Mouse (Mus musculus) inflammation-experienced regulatory T-cells, adult 16 weeks (primary cell): ENCODE results near the gene Ncan. TPM values are rescaled to one million over a fixed set of nuclear protein-coding genes. Genes with fewer than 3 reads are reported as not detected.

Experiments used
- polyA plus RNA-seq: library from polyadenylated mRNA; unstranded; fragments of 100-300 nt; shearing (Covaris generic); gene quantifications from one replicate; pipeline ENCODE4 v1.2.1, GENCODE M21; 2017

Ncan gene
- not detected for polyA plus RNA-seq

GRCm38 (mm10) chr8:70120667-70121066 lies at the start of gene Ncan:
Gene Ncan (minus strand): TSS chr8:70120873.

GRCm38 (mm10) chr8:70139026-70139857 lies 18.6 kb upstream of the Ncan start, which contains the start of the genes Rfxank, Borcs8 and Mef2b:
Gene Rfxank (minus strand): TSS chr8:70139154.
Gene Borcs8 (plus strand): TSS chr8:70139499.
Gene Mef2b (plus strand): TSS chr8:70139711.

GRCm38 (mm10) chr8:70131166-70131883 lies 10.7 kb upstream of the Ncan start, which contains the start of gene Nr2c2ap:
Gene Nr2c2ap (plus strand): TSS chr8:70131333.

GRCm38 (mm10) chr8:70083285-70083684 lies 37.4 kb downstream of the Ncan start, which contains the start of gene Hapln4:
Gene Hapln4 (plus strand): TSS chr8:70083457.

DNA sequence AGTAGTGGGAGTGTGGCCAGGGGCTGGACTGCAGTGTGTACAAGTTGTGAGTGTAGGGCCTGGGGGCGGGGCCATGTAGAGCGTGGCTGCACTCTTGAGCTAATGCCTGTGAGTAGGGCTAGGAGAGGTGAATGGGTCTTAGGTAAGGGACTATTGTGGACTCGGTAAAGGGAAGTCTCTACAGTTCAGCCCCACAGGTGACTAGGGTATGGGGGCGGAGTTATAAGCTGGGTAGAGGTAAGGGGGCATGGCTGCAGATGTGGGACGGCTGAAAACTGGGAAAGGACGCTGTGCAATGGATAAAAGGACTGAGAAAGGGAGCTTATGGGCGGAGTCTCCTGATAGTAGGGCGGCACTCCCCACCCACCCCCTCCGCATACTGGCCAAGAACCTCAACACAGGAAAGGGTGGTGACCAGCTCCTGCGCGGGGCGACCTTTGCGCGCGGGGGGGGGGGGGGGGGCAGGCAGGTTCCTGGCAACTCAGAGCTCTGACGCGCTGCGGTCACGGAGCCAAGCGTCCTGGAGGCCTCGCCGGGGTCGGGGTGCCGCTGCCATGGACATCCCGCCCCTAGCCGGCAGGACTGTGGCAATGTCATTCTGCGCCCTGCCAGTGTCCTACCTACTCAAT lies 48.1 kb downstream of the Ncan start, which contains the start of gene Tm6sf2:
Tm6sf2 (plus strand) TSS at position 484 of the 629 bp plus-strand sequence.

Other genes with a start within 250 kb of the Ncan start
- not detected for gene Cilp2, start 233.2 kb downstream of the Ncan start, polyA plus RNA-seq
- 3.4 TPM for gene Tssk6, start 218.7 kb downstream of the Ncan start, polyA plus RNA-seq
- 190 TPM for gene Ndufa13, start 218.3 kb downstream of the Ncan start, polyA plus RNA-seq
- gene Yjefn3, start 218.2 kb downstream of the Ncan start, polyA plus RNA-seq: not detected
- 29.4 TPM for gene Gatad2a, start 124.5 kb downstream of the Ncan start, polyA plus RNA-seq
- 50.6 TPM for gene Mau2, start 78.1 kb downstream of the Ncan start, polyA plus RNA-seq
- gene Sugp1, start 78.1 kb downstream of the Ncan start, polyA plus RNA-seq: 78.6 TPM
- 0.37 TPM for gene Tm6sf2, start 47.9 kb downstream of the Ncan start, polyA plus RNA-seq
- not detected for gene Hapln4, start 37.4 kb downstream of the Ncan start, polyA plus RNA-seq
- 59.8 TPM for gene Nr2c2ap, start 10.5 kb upstream of the Ncan start, polyA plus RNA-seq
- gene Rfxank, start 18.3 kb upstream of the Ncan start, polyA plus RNA-seq: 45.4 TPM
- gene Borcs8, start 18.6 kb upstream of the Ncan start, polyA plus RNA-seq: 66.7 TPM
- gene Mef2b, start 18.8 kb upstream of the Ncan start, polyA plus RNA-seq: 2.1 TPM
- 64.2 TPM for gene Tmem161a, start 51.5 kb upstream of the Ncan start, polyA plus RNA-seq
- gene Slc25a42, start 91.4 kb upstream of the Ncan start, polyA plus RNA-seq: 14.6 TPM
- 37.7 TPM for gene Sugp2, start 113.4 kb upstream of the Ncan start, polyA plus RNA-seq
- 15.6 TPM for gene Armc6, start 113.6 kb upstream of the Ncan start, polyA plus RNA-seq
- 1.3 TPM for gene Homer3, start 162.0 kb upstream of the Ncan start, polyA plus RNA-seq
- gene Ddx49, start 181.6 kb upstream of the Ncan start, polyA plus RNA-seq: 59.3 TPM
- gene Cope, start 181.6 kb upstream of the Ncan start, polyA plus RNA-seq: 349 TPM
- gene Cers1, start 194.9 kb upstream of the Ncan start, polyA plus RNA-seq: not detected
- not detected for gene Gdf1, start 208.9 kb upstream of the Ncan start, polyA plus RNA-seq
- gene Upf1, start 232.4 kb upstream of the Ncan start, polyA plus RNA-seq: 6.2 TPM